Mouse (Mus musculus) kidney, postnatal 0 days (tissue): ENCODE measurements around the gene Cuta. TPM values are rescaled to one million over a fixed set of nuclear protein-coding genes. Genes with fewer than 3 reads are reported as not detected.

ENCODE experiments used
- ATAC-seq: fragments of 200-750 bp; cut with Nextera tagmentation; replicated peaks from 2 replicates; pipeline ENCODE4 v1.8.0; 2017; ENCODE audit warnings: low read depth, moderate number of reproducible peaks, moderate TSS enrichment, moderate library complexity; ENCODE audit not compliant: low FRiP score
- DNase-seq: peaks from one replicate; pipeline ENCODE4 v3.0.0-alpha.2; 2016; ENCODE audit warnings: low spot score
- H3K27ac ChIP-seq: fragments of 300-500 bp; sonication (generic); 2 replicates; pipeline ENCODE4 v1.5.1; 2014; ENCODE audit warnings: mild to moderate bottlenecking
- H3K27me3 ChIP-seq: fragments of 300-500 bp; sonication (generic); 2 replicates; pipeline ENCODE4 v1.6.1; 2014; ENCODE audit warnings: low read length, mixed read lengths; ENCODE audit not compliant: insufficient read depth
- H3K36me3 ChIP-seq: fragments of 300-500 bp; sonication (generic); 2 replicates; pipeline ENCODE4 v1.6.1; 2014; ENCODE audit warnings: low read length, mixed read lengths; ENCODE audit not compliant: insufficient read depth
- H3K4me1 ChIP-seq: fragments of 300-500 bp; sonication (generic); replicated peaks from 2 replicates; pipeline ENCODE4 v1.6.1; 2014; ENCODE audit warnings: antibody characterized with exemption, low read length, mixed read lengths; ENCODE audit not compliant: insufficient read depth
- H3K4me2 ChIP-seq: fragments of 300-500 bp; sonication (generic); 2 replicates; pipeline ENCODE4 v1.6.1; 2014; ENCODE audit warnings: mild to moderate bottlenecking, low read length, moderate library complexity, mixed read lengths
- H3K4me3 ChIP-seq: fragments of 300-500 bp; sonication (generic); replicated peaks from 2 replicates; pipeline ENCODE4 v1.5.1; 2014; ENCODE audit warnings: low read depth, low read length
- H3K9ac ChIP-seq: fragments of 300-500 bp; sonication (generic); 2 replicates; pipeline ENCODE4 v1.6.1; 2014; ENCODE audit warnings: low read depth, low read length
- H3K9me3 ChIP-seq: fragments of 300-500 bp; sonication (generic); replicated peaks from 2 replicates; pipeline ENCODE4 v1.6.1; 2016; ENCODE audit warnings: low read length, inconsistent platforms, mixed read lengths
- CTCF ChIP-seq: IDR thresholded peaks from 2 replicates; pipeline ENCODE4 v1.5.1; 2016; ENCODE audit warnings: antibody characterized with exemption, low read depth, mild to moderate bottlenecking, moderate library complexity
- WGBS: fragments of 180-500 bp; shearing (Covaris S2); extraction: QIAGEN DNeasy Blood & Tissue Kit; methylation state at CpG from one replicate; pipeline ENCODE4 v1.1.7; 2014; 5-methylcytosine and 5-hydroxymethylcytosine counted together
- polyA plus RNA-seq: library from polyadenylated mRNA; unstranded; fragments of >200 nt; fragmentation: Nextera tagmentation; extraction: Ambion mirVana; gene quantifications from 2 replicates; pipeline ENCODE4 v1.2.1, GENCODE M21; 2015

The Cuta gene
- polyA plus RNA-seq, 1 experiment from 2014 or later, result 227 TPM

GRCm38 (mm10) chr17:26969257-26969656 lies 29.9 kb upstream of the Cuta start:
- WGBS, result 85% methylated on average over 6 of the region's 6 CpGs
- ATAC-seq, result no peak
- peaks cover 9% of the 10 kb centered on the region; the same call in 1 of the 2 replicates for H3K36me3 ChIP-seq
- H3K9ac ChIP-seq, result no peak overlapping the region
- H3K27ac ChIP-seq, result no peak overlapping the region
- H3K4me1 ChIP-seq, result peaks cover 17% of the 10 kb centered on the region
- H3K9me3 ChIP-seq, result no peaks in the 10 kb centered on the region
- H3K4me3 ChIP-seq, result no peak overlapping the region
- TF ChIP-seq CTCF, result no peak
- no peak for DNase-seq
- no peaks in the 10 kb centered on the region for H3K27me3 ChIP-seq
- H3K4me2 ChIP-seq, result no peak overlapping the region

GRCm38 (mm10) chr17:26968200-26968611 lies 28.8 kb upstream of the Cuta start:
- no peak overlapping the region for H3K9ac ChIP-seq
- H3K27me3 ChIP-seq, result no peaks in the 10 kb centered on the region
- WGBS, result 85% methylated on average over 6 of the region's 6 CpGs
- TF ChIP-seq CTCF, result no peak
- no peak overlapping the region for H3K4me2 ChIP-seq
- peaks cover 9% of the 10 kb centered on the region; the same call in 1 of the 2 replicates for H3K4me1 ChIP-seq
- no peak overlapping the region for H3K27ac ChIP-seq
- H3K4me3 ChIP-seq, result no peak overlapping the region
- ATAC-seq, result no peak
- no peaks in the 10 kb centered on the region for H3K9me3 ChIP-seq
- DNase-seq, result no peak
- peaks cover 9% of the 10 kb centered on the region; the same call in 1 of the 2 replicates for H3K36me3 ChIP-seq

GRCm38 (mm10) chr17:26967477-26967876 lies 28.1 kb upstream of the Cuta start:
- no peak for ATAC-seq
- Histone ChIP-seq H3K27me3 (no peaks in the 10 kb centered on the region), H3K9me3 (no peaks in the 10 kb centered on the region), H3K9ac (no peak overlapping the region), H3K4me3 (no peak overlapping the region), H3K36me3 (peaks cover 14% of the 10 kb centered on the region; the same call in 1 of the 2 replicates), H3K4me1 (peaks cover 9% of the 10 kb centered on the region; the same call in 1 of the 2 replicates), H3K4me2 (no peak overlapping the region), H3K27ac (no peak overlapping the region)
- DNase-seq, result no peak
- TF ChIP-seq CTCF, result no peak
- 88% methylated on average over 6 of the region's 6 CpGs for WGBS

- Histone ChIP-seq H3K27ac (no peak overlapping the region), H3K9me3 (no peaks in the 10 kb centered on the region), H3K9ac (no peak overlapping the region), H3K4me2 (no peak overlapping the region), H3K4me3 (no peak overlapping the region), H3K36me3 (peaks cover 18% of the 10 kb centered on the region; the same call in 1 of the 2 replicates), H3K27me3 (no peaks in the 10 kb centered on the region), H3K4me1 (peaks cover 8% of the 10 kb centered on the region; the same call in 1 of the 2 replicates)
- ATAC-seq, result no peak
- DNase-seq, result no peak
- WGBS, result 87% methylated on average over 11 of the region's 11 CpGs
- no peak for TF ChIP-seq CTCF
Measured at GRCm38 (mm10) chr17:26966993-26967392, 27.6 kb upstream of the Cuta start.

GRCm38 (mm10) chr17:26961572-26962240 lies 22.3 kb upstream of the Cuta start:
- WGBS, result 94% methylated on average over 21 of the region's 21 CpGs
- no peak overlapping the region for H3K4me2 ChIP-seq
- DNase-seq (no peak), ATAC-seq (no peak)
- H3K9ac ChIP-seq, result no peak overlapping the region
- no peak overlapping the region for H3K27ac ChIP-seq
- H3K4me1 ChIP-seq, result no peaks in the 10 kb centered on the region
- no peaks in the 10 kb centered on the region for H3K27me3 ChIP-seq
- peaks cover 57% of the 10 kb centered on the region for H3K36me3 ChIP-seq
- TF ChIP-seq CTCF, result no peak
- H3K9me3 ChIP-seq, result no peaks in the 10 kb centered on the region
- H3K4me3 ChIP-seq, result no peak overlapping the region

GRCm38 (mm10) chr17:26959815-26960214 lies 20.4 kb upstream of the Cuta start:
- no peak for DNase-seq
- Histone ChIP-seq H3K9ac (no peak overlapping the region), H3K36me3 (peaks cover 57% of the 10 kb centered on the region), H3K27ac (no peak overlapping the region), H3K9me3 (no peaks in the 10 kb centered on the region), H3K4me3 (no peak overlapping the region), H3K27me3 (no peaks in the 10 kb centered on the region), H3K4me2 (no peak overlapping the region), H3K4me1 (no peaks in the 10 kb centered on the region)
- no peak for ATAC-seq
- no peak for TF ChIP-seq CTCF
- WGBS, result 94% methylated on average over 4 of the region's 4 CpGs
